Mouse (Mus musculus): ENCODE results near the gene Hadh. TPM values are rescaled to one million over a fixed set of nuclear protein-coding genes. Genes with fewer than 3 reads are reported as not detected.

Gene Hadh
- 67.1 and 70.7 TPM in 2 replicates for polyA plus RNA-seq (2011; ENCODE audit: insufficient read depth, insufficient read length, low read depth, missing spikeins)

- Histone ChIP-seq H3K36me3 (ENCODE audit: control insufficient read depth, insufficient read depth, low read length, poor library complexity, severe bottlenecking) (no peaks in the 10 kb centered on the region), H3K27me3 (ENCODE audit: control insufficient read depth, insufficient read depth, low read length, poor library complexity, severe bottlenecking) (no peaks in the 10 kb centered on the region), H3K4me1 (ENCODE audit: control insufficient read depth, insufficient read depth, low read length) (no peaks in the 10 kb centered on the region), H3K9ac (ENCODE audit: low read depth, poor library complexity, severe bottlenecking) (peak within 1 kb of the TSS; percentile 56), H3K9me3 (replicated peaks; ENCODE audit: control insufficient read depth, insufficient read depth, low read length, poor library complexity, severe bottlenecking) (no peaks in the 10 kb centered on the region), H3K4me3 (ENCODE audit: low read depth, low read length) (peak within 1 kb of the TSS; percentile 82), H3K27ac (ENCODE audit: insufficient read depth, low read length) (no peak within 1 kb of the TSS)
- TF ChIP-seq POLR2A (IDR thresholded peaks at IDR 0.05; ENCODE audit: insufficient read depth, low read length) (peak; percentile 70), EP300 (IDR thresholded peaks at IDR 0.05; ENCODE audit: insufficient read depth, low read depth, low read length) (no peak), CTCF (IDR thresholded peaks at IDR 0.05; ENCODE audit: low read depth, low read length) (no peak)
These were observed at the start of gene Hadh for GRCm38 (mm10) chr3:131271559-131272373. Gene Hadh (minus strand): TSS chr3:131272101.

DNA sequence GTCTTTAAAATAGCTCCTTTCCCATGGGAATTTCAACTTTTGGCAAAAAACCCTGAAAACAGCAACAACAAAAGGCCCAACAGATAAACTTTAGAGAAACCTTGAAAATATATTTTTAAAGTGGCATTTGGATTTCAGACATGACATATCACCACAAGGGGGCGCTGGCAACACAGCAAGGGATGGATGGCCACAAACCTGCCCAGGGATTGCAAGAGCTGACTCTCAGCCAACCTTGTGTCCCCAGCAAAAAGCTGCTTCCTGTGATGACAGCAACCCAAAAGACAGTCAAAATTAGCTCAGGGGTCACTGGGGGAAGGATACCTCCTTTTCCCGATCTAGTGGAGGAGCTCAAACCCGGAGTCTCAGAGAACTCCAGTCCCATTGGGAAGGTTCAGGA, 48.3 kb upstream of the Hadh start:
- H3K4me1 ChIP-seq (ENCODE audit: control insufficient read depth, insufficient read depth, low read length): peaks cover 5% of the 10 kb centered on the region
- no peaks in the 10 kb centered on the region for H3K9me3 ChIP-seq (replicated peaks; ENCODE audit: control insufficient read depth, insufficient read depth, low read length, poor library complexity, severe bottlenecking)
- peak; percentile 76 for TF ChIP-seq CTCF (IDR thresholded peaks at IDR 0.05; ENCODE audit: low read depth, low read length)
- TF ChIP-seq POLR2A (IDR thresholded peaks at IDR 0.05; ENCODE audit: insufficient read depth, low read length): no peak
- no peaks in the 10 kb centered on the region for H3K27me3 ChIP-seq (ENCODE audit: control insufficient read depth, insufficient read depth, low read length, poor library complexity, severe bottlenecking)
- no peak overlapping the region for H3K4me3 ChIP-seq (ENCODE audit: low read depth, low read length)
- H3K9ac ChIP-seq (ENCODE audit: low read depth, poor library complexity, severe bottlenecking): no peak overlapping the region
- no peaks in the 10 kb centered on the region for H3K36me3 ChIP-seq (ENCODE audit: control insufficient read depth, insufficient read depth, low read length, poor library complexity, severe bottlenecking)
- no peak overlapping the region for H3K27ac ChIP-seq (ENCODE audit: insufficient read depth, low read length)

GRCm38 (mm10) chr3:131318211-131318610, 46.3 kb upstream of the Hadh start:
- Histone ChIP-seq H3K9me3 (replicated peaks; ENCODE audit: control insufficient read depth, insufficient read depth, low read length, poor library complexity, severe bottlenecking) (no peaks in the 10 kb centered on the region), H3K27ac (ENCODE audit: insufficient read depth, low read length) (no peak overlapping the region), H3K4me3 (ENCODE audit: low read depth, low read length) (no peak overlapping the region), H3K36me3 (ENCODE audit: control insufficient read depth, insufficient read depth, low read length, poor library complexity, severe bottlenecking) (no peaks in the 10 kb centered on the region), H3K9ac (ENCODE audit: low read depth, poor library complexity, severe bottlenecking) (no peak overlapping the region), H3K27me3 (ENCODE audit: control insufficient read depth, insufficient read depth, low read length, poor library complexity, severe bottlenecking) (no peaks in the 10 kb centered on the region), H3K4me1 (ENCODE audit: control insufficient read depth, insufficient read depth, low read length) (peaks cover 5% of the 10 kb centered on the region)
- TF ChIP-seq CTCF (IDR thresholded peaks at IDR 0.05; ENCODE audit: low read depth, low read length): no peak
- no peak for TF ChIP-seq EP300 (IDR thresholded peaks at IDR 0.05; ENCODE audit: insufficient read depth, low read depth, low read length)
- TF ChIP-seq POLR2A (IDR thresholded peaks at IDR 0.05; ENCODE audit: insufficient read depth, low read length): no peak

GRCm38 (mm10) chr3:131317126-131317525, 45.2 kb upstream of the Hadh start:
- no peaks in the 10 kb centered on the region for H3K27me3 ChIP-seq (ENCODE audit: control insufficient read depth, insufficient read depth, low read length, poor library complexity, severe bottlenecking)
- H3K4me1 ChIP-seq (ENCODE audit: control insufficient read depth, insufficient read depth, low read length): peaks cover 3% of the 10 kb centered on the region
- H3K4me3 ChIP-seq (ENCODE audit: low read depth, low read length): no peak overlapping the region
- no peaks in the 10 kb centered on the region for H3K9me3 ChIP-seq (replicated peaks; ENCODE audit: control insufficient read depth, insufficient read depth, low read length, poor library complexity, severe bottlenecking)
- H3K9ac ChIP-seq (ENCODE audit: low read depth, poor library complexity, severe bottlenecking): no peak overlapping the region
- no peak for TF ChIP-seq POLR2A (IDR thresholded peaks at IDR 0.05; ENCODE audit: insufficient read depth, low read length)
- no peak for TF ChIP-seq EP300 (IDR thresholded peaks at IDR 0.05; ENCODE audit: insufficient read depth, low read depth, low read length)
- no peak for TF ChIP-seq CTCF (IDR thresholded peaks at IDR 0.05; ENCODE audit: low read depth, low read length)
- H3K36me3 ChIP-seq (ENCODE audit: control insufficient read depth, insufficient read depth, low read length, poor library complexity, severe bottlenecking): no peaks in the 10 kb centered on the region
- H3K27ac ChIP-seq (ENCODE audit: insufficient read depth, low read length): no peak overlapping the region

DNA sequence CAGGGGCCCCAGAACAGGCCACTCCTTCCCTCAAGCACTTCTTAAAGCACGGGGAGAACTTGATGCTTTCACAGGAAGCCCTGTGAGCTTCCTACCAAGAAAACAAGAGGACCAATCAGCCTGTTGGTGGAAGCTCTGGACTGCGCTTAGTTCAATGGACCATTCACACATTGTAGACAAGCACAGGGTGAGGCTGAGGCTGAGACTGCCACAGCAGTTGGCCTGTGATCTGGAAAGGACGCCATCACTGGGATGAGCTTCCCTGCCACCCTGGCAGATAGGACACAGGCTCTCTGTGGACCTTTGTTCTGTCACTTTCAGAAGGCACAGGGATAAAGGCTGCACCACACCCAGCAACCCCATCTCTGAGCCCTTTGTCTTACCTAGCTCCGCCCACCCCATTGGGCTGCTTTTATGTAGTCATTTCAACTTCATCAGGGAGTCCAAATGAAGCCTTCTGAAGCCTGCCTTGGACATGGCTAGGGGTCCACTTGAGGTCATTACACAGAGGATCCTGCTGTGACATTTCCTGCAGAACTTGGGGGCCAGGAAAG, 44.1 kb upstream of the Hadh start:
- peaks cover 3% of the 10 kb centered on the region for H3K4me1 ChIP-seq (ENCODE audit: control insufficient read depth, insufficient read depth, low read length)
- H3K9ac ChIP-seq (ENCODE audit: low read depth, poor library complexity, severe bottlenecking): no peak overlapping the region
- H3K27ac ChIP-seq (ENCODE audit: insufficient read depth, low read length): no peak overlapping the region
- no peaks in the 10 kb centered on the region for H3K36me3 ChIP-seq (ENCODE audit: control insufficient read depth, insufficient read depth, low read length, poor library complexity, severe bottlenecking)
- no peaks in the 10 kb centered on the region for H3K9me3 ChIP-seq (replicated peaks; ENCODE audit: control insufficient read depth, insufficient read depth, low read length, poor library complexity, severe bottlenecking)
- H3K4me3 ChIP-seq (ENCODE audit: low read depth, low read length): no peak overlapping the region
- TF ChIP-seq EP300 (IDR thresholded peaks at IDR 0.05; ENCODE audit: insufficient read depth, low read depth, low read length): no peak
- TF ChIP-seq POLR2A (IDR thresholded peaks at IDR 0.05; ENCODE audit: insufficient read depth, low read length): no peak
- TF ChIP-seq CTCF (IDR thresholded peaks at IDR 0.05; ENCODE audit: low read depth, low read length): no peak
- no peaks in the 10 kb centered on the region for H3K27me3 ChIP-seq (ENCODE audit: control insufficient read depth, insufficient read depth, low read length, poor library complexity, severe bottlenecking)

DNA sequence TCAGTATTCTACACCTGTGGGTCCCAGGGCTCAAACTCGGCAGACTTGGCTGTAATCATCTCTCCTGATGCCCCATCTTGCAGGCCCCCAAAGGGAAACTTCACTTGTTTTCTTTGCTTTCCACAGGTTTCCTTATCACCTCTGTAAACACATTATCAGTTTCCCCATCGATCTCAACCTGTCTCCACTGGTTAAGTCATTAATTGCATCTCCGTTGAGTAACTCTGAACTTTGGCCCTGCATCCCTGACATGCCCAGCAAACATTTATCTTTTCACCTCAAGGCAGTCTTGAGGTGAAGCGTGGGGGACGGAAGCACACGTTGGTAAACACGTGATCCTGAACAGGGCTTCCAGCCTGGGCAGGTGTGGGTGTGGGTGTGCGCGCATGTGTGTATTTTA, 40.4 kb upstream of the Hadh start:
- Histone ChIP-seq H3K27me3 (ENCODE audit: control insufficient read depth, insufficient read depth, low read length, poor library complexity, severe bottlenecking) (no peaks in the 10 kb centered on the region), H3K36me3 (ENCODE audit: control insufficient read depth, insufficient read depth, low read length, poor library complexity, severe bottlenecking) (no peaks in the 10 kb centered on the region), H3K4me1 (ENCODE audit: control insufficient read depth, insufficient read depth, low read length) (no peaks in the 10 kb centered on the region), H3K9ac (ENCODE audit: low read depth, poor library complexity, severe bottlenecking) (no peak overlapping the region), H3K27ac (ENCODE audit: insufficient read depth, low read length) (no peak overlapping the region), H3K9me3 (replicated peaks; ENCODE audit: control insufficient read depth, insufficient read depth, low read length, poor library complexity, severe bottlenecking) (peaks cover 18% of the 10 kb centered on the region), H3K4me3 (ENCODE audit: low read depth, low read length) (no peak overlapping the region)
- no peak for TF ChIP-seq POLR2A (IDR thresholded peaks at IDR 0.05; ENCODE audit: insufficient read depth, low read length)
- no peak for TF ChIP-seq EP300 (IDR thresholded peaks at IDR 0.05; ENCODE audit: insufficient read depth, low read depth, low read length)
- no peak for TF ChIP-seq CTCF (IDR thresholded peaks at IDR 0.05; ENCODE audit: low read depth, low read length)
